Mouse (Mus musculus): ENCODE measurements around the gene Nudt17. TPM values are rescaled to one million over a fixed set of nuclear protein-coding genes. Genes with fewer than 3 reads are reported as not detected.

Nudt17 gene
- polyA plus RNA-seq, 1 experiment from 2014 or later, result 8.7 TPM

DNA sequence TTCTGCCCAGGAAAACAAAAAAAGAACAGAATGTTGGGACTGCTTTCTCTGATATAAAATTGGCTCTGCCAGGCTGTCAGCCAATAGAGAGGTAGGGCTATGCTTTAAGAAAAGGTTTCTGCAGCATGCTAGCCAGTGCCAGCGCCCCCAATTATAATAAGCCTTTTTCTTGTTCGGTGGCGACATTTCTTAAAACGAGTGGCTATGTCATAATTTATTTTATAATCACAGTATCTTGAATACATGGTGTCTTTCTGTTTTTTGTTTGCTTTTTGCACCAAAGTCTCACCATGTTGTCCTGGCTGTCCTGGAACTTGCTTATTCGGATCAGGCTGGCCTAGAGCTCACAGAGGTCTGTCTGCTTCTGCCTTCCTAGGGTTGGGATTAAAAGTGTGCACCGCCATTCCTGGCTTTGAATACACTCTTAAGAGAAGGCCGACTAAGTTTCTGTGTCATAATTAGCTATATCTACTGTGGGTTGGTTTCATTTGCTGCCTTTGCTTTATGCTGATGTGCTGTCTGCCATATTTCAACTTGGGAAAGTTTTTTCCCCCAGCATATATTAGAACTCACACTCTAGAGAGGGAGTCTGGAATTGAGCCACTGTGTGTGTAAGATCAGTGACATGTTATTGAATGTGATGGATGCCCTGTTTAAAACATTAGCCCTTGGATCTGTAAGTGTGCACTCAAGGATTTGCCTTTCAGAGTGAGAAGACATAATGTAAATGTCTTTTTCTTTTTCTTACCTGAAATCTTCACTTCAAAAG, 20.5 kb upstream of the Nudt17 start:
- Histone ChIP-seq H3K9me3 (no peaks in the 10 kb centered on the region), H3K27me3 (no peaks in the 10 kb centered on the region), H3K4me3 (replicated peaks) (peak overlapping the region; percentile 91), H3K27ac (no peak overlapping the region), H3K36me3 (replicated peaks) (peaks cover 1% of the 10 kb centered on the region), H3K4me2 (peak overlapping the region; percentile 71), H3K4me1 (peaks cover 20% of the 10 kb centered on the region), H3K9ac (peak overlapping the region; percentile 85)
- 48% methylated on average over 7 of the region's 7 CpGs for WGBS
- ATAC-seq (ENCODE audit: low FRiP score), result no peak

DNA sequence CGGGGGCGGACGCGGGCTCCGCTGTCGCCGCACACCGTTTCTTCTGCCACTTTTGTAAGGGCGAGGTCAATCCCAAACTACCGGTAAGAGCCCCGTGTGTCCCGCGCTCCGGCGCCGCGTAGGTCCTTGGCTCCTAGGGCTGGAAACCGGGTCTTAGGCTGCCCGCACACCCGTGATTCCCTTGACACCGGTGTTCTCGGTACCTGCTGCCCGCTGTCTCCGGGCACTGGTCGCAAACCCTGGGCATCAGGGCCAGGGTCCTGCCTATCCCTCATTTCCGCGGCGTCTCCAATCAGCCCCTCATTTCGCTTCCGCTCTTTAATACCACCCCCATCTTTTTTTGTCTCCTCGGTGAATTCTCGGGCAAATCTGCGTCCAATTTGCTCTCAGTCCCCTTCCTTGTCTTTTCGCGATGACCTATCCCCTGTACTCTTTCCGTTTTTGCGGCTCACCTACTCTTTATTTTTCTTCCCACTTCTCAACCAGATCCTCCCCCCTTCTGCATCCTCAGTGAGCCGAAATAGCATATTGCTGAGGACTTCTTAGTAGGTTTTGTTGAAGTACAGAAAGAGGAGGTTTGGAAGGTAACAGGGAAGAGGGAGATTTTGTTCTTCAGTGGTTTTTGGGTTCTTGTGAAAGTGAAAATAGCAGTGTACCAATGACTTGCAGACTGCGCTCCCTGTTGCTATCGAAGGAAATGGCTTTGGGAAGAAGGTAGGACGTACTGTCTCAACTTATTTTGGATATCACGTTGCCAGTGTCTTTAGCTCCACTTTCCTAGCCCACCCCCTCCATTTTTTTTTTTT, 19.7 kb upstream of the Nudt17 start:
- WGBS, result under 1% methylated on average over 42 of the region's 42 CpGs
- H3K36me3 ChIP-seq (replicated peaks), result peaks cover 9% of the 10 kb centered on the region
- ATAC-seq (ENCODE audit: low FRiP score), result peak; percentile 48; the same call in 1 of the 2 replicates

DNA sequence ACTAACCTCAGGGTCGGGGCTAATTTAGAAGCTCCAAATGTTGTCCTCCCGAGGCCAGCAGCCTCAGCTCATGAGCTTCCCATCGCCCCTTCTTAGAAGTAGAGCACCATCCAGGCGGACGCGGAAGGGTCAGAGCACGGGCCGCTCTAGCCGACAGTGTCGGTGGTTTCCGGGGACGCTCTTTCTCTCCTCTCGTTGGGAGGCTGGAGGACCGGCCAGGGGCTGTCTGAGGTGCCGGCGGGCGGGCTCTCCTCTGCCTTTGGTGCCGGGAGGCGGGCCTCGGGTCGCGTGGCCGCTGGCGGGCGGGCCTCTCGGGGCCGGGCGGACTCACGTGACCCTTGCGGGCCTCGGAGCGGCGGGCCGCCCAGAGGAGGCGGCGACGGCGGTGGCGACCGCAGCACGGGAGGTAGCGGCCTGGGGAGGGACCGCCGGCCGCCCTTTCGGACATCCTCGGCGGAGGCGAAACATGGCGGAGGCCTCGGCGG, 19.0 kb upstream of the Nudt17 start, which contains the start of the genes Polr3c and Rnf115:
TSS of gene Polr3c (minus strand) at position 286 of the 485 bp plus-strand sequence.
TSS of gene Rnf115 (plus strand) at position 322 of the 485 bp plus-strand sequence.
- Histone ChIP-seq H3K36me3 (replicated peaks) (peaks cover 15% of the 10 kb centered on the region), H3K9me3 (no peaks in the 10 kb centered on the region), H3K9ac (peak within 1 kb of the TSS; percentile 85), H3K27me3 (no peaks in the 10 kb centered on the region), H3K4me2 (peak within 1 kb of the TSS; percentile 71), H3K27ac (peak within 1 kb of the TSS; percentile 77), H3K4me1 (peaks cover 20% of the 10 kb centered on the region), H3K4me3 (replicated peaks) (peak within 1 kb of the TSS; percentile 91)
- under 1% methylated on average over 40 of the region's 52 CpGs for WGBS
- peak; percentile 98 for ATAC-seq (ENCODE audit: low FRiP score)

More for the DNA sequence above, 19.7 kb upstream of the Nudt17 start:
- peak overlapping the region; percentile 85 for H3K9ac ChIP-seq
- peak overlapping the region; percentile 91 for H3K4me3 ChIP-seq (replicated peaks)
- peak overlapping the region; percentile 71 for H3K4me2 ChIP-seq
- no peaks in the 10 kb centered on the region for H3K27me3 ChIP-seq
- H3K27ac ChIP-seq, result peak overlapping the region; percentile 77
- H3K9me3 ChIP-seq, result no peaks in the 10 kb centered on the region
- H3K4me1 ChIP-seq, result peaks cover 20% of the 10 kb centered on the region

DNA sequence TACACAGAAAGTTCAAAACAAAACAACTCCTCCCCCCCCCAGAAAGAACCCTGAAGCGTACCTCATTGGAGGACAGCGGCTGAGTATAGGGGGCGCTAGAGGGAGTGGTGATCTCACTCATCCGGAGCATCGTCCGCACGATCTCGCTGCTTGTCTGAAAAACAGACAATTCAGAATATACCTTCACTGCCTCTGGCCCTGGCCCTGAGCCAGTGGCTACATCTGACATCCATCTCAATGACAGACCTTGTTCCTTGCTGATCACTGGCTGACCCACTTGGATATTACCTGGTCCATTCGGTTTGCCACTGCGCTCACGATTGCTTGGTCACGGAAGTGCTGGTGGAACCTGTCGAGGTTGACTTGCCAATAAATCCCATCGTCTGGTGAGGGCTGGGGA, 10.8 kb upstream of the Nudt17 start:
- H3K4me2 ChIP-seq, result no peak overlapping the region
- peaks cover 3% of the 10 kb centered on the region; the same call in 1 of the 2 replicates for H3K4me1 ChIP-seq
- H3K36me3 ChIP-seq (replicated peaks), result peaks cover 62% of the 10 kb centered on the region
- no peaks in the 10 kb centered on the region for H3K9me3 ChIP-seq
- H3K9ac ChIP-seq, result no peak overlapping the region
- WGBS, result 38% methylated on average over 14 of the region's 14 CpGs
- no peak overlapping the region for H3K27ac ChIP-seq
- H3K27me3 ChIP-seq, result no peaks in the 10 kb centered on the region
- ATAC-seq (ENCODE audit: low FRiP score), result no peak
- no peak overlapping the region for H3K4me3 ChIP-seq (replicated peaks)

GRCm38 (mm10) chr3:96715854-96716253, 7.5 kb upstream of the Nudt17 start:
- H3K27ac ChIP-seq, result no peak overlapping the region

DNA sequence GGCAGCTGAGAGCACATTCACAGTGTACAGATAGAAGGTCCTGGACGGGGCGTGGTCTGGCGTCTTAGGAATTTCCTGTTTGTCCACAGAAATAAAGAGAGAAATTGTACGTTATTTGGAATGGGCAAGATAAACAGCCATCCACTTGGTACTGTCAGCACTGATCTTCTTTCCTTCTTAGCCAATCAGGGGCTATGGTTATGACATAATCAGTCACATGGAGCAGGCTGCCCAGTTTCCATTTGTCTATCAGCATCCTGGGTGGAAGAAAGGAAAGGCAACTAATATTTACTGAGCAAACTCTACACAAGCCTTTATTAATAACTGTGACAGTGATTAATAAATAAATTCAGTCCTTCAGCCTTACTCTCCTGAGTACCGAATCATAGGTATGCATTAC, 5.9 kb upstream of the Nudt17 start:
- WGBS, result 89% methylated on average over 5 of the region's 5 CpGs

More at GRCm38 (mm10) chr3:96715854-96716253, 7.5 kb upstream of the Nudt17 start:
- H3K27me3 ChIP-seq, result no peaks in the 10 kb centered on the region
- H3K36me3 ChIP-seq (replicated peaks), result peaks cover 65% of the 10 kb centered on the region
- H3K4me3 ChIP-seq (replicated peaks), result no peak overlapping the region
- no peak overlapping the region for H3K4me2 ChIP-seq
- no peak overlapping the region for H3K9ac ChIP-seq
- H3K9me3 ChIP-seq, result no peaks in the 10 kb centered on the region
- H3K4me1 ChIP-seq, result peaks cover 3% of the 10 kb centered on the region; the same call in 1 of the 2 replicates
- 85% methylated on average over 2 of the region's 2 CpGs for WGBS
- no peak for ATAC-seq (ENCODE audit: low FRiP score)

GRCm38 (mm10) chr3:96708684-96709064, 312 bp upstream of the Nudt17 start:
- peak; percentile 24; the same call in 1 of the 2 replicates for ATAC-seq (ENCODE audit: low FRiP score)
- no peak overlapping the region for H3K4me3 ChIP-seq (replicated peaks)

More for the DNA sequence above, 5.9 kb upstream of the Nudt17 start:
- no peaks in the 10 kb centered on the region for H3K27me3 ChIP-seq
- ATAC-seq (ENCODE audit: low FRiP score), result no peak
- H3K27ac ChIP-seq, result no peak overlapping the region
- no peaks in the 10 kb centered on the region for H3K9me3 ChIP-seq
- no peak overlapping the region for H3K4me3 ChIP-seq (replicated peaks)
- no peak overlapping the region for H3K9ac ChIP-seq
- H3K4me1 ChIP-seq, result peaks cover 3% of the 10 kb centered on the region; the same call in 1 of the 2 replicates
- H3K36me3 ChIP-seq (replicated peaks), result peaks cover 69% of the 10 kb centered on the region
- no peak overlapping the region for H3K4me2 ChIP-seq

DNA sequence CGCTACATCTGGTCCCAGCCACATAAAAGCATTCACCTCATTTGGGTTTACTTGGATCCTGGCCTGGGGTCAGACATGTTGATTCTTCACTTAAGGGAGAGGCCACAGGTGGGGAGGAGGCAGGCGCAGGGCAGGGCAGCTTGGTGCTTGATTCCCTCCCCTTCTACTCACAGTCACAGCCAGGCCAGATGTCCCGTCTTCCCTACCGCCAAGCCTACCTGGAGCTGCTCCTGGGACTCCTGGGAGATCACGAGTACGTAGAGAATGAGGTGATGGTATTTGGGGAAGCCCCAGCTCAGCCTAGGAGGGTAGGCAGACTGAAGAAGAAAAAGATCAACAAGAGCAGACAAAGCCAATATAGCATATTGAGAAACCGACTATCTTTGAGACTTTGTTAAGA, 1.4 kb downstream of the Nudt17 start:
- peaks cover 54% of the 10 kb centered on the region for H3K36me3 ChIP-seq (replicated peaks)
- peaks cover 10% of the 10 kb centered on the region for H3K27me3 ChIP-seq
- H3K4me2 ChIP-seq, result no peak overlapping the region
- no peak for ATAC-seq (ENCODE audit: low FRiP score)
- no peaks in the 10 kb centered on the region for H3K9me3 ChIP-seq
- H3K4me1 ChIP-seq, result peaks cover 7% of the 10 kb centered on the region
- no peak overlapping the region for H3K9ac ChIP-seq
- no peak overlapping the region for H3K4me3 ChIP-seq (replicated peaks)
- 78% methylated on average over 7 of the region's 7 CpGs for WGBS
- H3K27ac ChIP-seq, result no peak overlapping the region

More at GRCm38 (mm10) chr3:96708684-96709064, 312 bp upstream of the Nudt17 start:
- Histone ChIP-seq H3K9me3 (no peaks in the 10 kb centered on the region), H3K27me3 (peaks cover 10% of the 10 kb centered on the region), H3K4me2 (peak overlapping the region; percentile 90), H3K4me1 (peaks cover 7% of the 10 kb centered on the region), H3K27ac (no peak overlapping the region), H3K36me3 (replicated peaks) (peaks cover 56% of the 10 kb centered on the region), H3K9ac (0 out of 2 replicates have a peak overlapping the region, but pooled peaks have one; percentile 76)
- 35% methylated on average over 2 of the region's 2 CpGs for WGBS

GRCm38 (mm10) chr3:96706217-96706616, 2.1 kb downstream of the Nudt17 start:
- Histone ChIP-seq H3K27me3 (peaks cover 10% of the 10 kb centered on the region), H3K9ac (no peak overlapping the region), H3K27ac (no peak overlapping the region), H3K4me1 (peaks cover 7% of the 10 kb centered on the region), H3K4me2 (no peak overlapping the region), H3K9me3 (no peaks in the 10 kb centered on the region), H3K4me3 (replicated peaks) (no peak overlapping the region), H3K36me3 (replicated peaks) (peaks cover 54% of the 10 kb centered on the region)
- ATAC-seq (ENCODE audit: low FRiP score), result no peak
- WGBS, result 90% methylated on average over 11 of the region's 11 CpGs

DNA sequence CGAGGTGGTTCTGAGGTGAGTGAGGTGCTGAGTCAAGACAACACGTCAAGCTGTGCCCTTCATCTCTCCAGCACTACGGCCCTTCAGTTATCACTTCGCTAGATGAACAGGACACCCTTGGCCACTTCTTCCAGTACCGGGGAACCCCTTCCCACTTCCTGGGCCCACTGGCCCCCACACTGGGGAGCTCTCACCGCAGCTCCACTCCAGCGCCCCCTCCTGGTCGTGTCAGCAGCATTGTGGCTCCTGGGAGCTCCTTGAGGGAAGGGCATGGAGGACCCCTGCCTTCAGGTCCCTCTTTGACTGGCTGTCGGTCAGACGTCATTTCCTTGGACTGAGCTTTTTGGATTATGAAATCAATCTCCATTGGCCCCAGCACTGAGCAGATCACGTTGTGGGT, 3.6 kb downstream of the Nudt17 start:
- peaks cover 10% of the 10 kb centered on the region for H3K27me3 ChIP-seq
- 75% methylated on average over 11 of the region's 11 CpGs for WGBS
- peaks cover 55% of the 10 kb centered on the region for H3K36me3 ChIP-seq (replicated peaks)
- H3K4me3 ChIP-seq (replicated peaks), result no peak overlapping the region
- H3K4me1 ChIP-seq, result peaks cover 7% of the 10 kb centered on the region
- no peak overlapping the region for H3K27ac ChIP-seq
- no peak overlapping the region for H3K4me2 ChIP-seq
- no peaks in the 10 kb centered on the region for H3K9me3 ChIP-seq
- no peak overlapping the region for H3K9ac ChIP-seq
- no peak for ATAC-seq (ENCODE audit: low FRiP score)

- Histone ChIP-seq H3K4me3 (replicated peaks) (no peak overlapping the region), H3K27ac (no peak overlapping the region), H3K27me3 (no peaks in the 10 kb centered on the region; the same call in 1 of the 2 replicates), H3K4me1 (peaks cover 13% of the 10 kb centered on the region), H3K36me3 (replicated peaks) (peaks cover 57% of the 10 kb centered on the region), H3K4me2 (no peak overlapping the region), H3K9me3 (no peaks in the 10 kb centered on the region), H3K9ac (no peak overlapping the region)
- ATAC-seq (ENCODE audit: low FRiP score), result no peak
- WGBS, result 84% methylated on average over 4 of the region's 4 CpGs
These were observed 7.4 kb downstream of the Nudt17 start for GRCm38 (mm10) chr3:96701003-96701402.

DNA sequence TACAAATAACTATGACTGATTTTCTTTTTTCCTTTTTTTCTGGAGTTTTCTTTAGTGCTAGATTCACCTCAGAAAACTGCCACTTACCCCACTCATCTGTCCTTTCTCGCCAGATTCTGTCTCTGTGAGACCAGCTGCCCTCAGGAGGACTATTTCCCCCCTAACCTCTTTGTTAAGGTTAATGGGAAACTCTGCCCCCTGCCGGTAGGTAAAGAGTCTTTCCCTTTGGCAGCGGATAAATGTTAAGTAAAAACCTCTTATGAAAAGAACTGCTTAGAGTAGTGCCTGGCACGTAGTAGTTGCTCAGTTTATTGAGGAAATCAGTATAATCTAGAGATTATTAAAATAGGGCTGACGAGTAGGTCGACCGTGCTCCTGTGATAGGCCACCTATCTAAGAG, 8.0 kb downstream of the Nudt17 start:
- H3K27me3 ChIP-seq, result no peaks in the 10 kb centered on the region; the same call in 1 of the 2 replicates
- H3K4me1 ChIP-seq, result peaks cover 18% of the 10 kb centered on the region
- H3K4me2 ChIP-seq, result no peak overlapping the region
- WGBS, result 51% methylated on average over 7 of the region's 7 CpGs
- H3K36me3 ChIP-seq (replicated peaks), result peaks cover 57% of the 10 kb centered on the region
- no peak overlapping the region for H3K9ac ChIP-seq
- no peak for ATAC-seq (ENCODE audit: low FRiP score)
- no peak overlapping the region for H3K4me3 ChIP-seq (replicated peaks)
- no peak overlapping the region for H3K27ac ChIP-seq
- H3K9me3 ChIP-seq, result no peaks in the 10 kb centered on the region
